Mouse (Mus musculus): Measurements from ENCODE around the gene 1700014D04Rik.
"Not testable (repeated sequence)": the region's sequence is repeated elsewhere in the genome, so short reads cannot be mapped to it uniquely, and the experiment has no call there.

The 1700014D04Rik gene

DNA sequence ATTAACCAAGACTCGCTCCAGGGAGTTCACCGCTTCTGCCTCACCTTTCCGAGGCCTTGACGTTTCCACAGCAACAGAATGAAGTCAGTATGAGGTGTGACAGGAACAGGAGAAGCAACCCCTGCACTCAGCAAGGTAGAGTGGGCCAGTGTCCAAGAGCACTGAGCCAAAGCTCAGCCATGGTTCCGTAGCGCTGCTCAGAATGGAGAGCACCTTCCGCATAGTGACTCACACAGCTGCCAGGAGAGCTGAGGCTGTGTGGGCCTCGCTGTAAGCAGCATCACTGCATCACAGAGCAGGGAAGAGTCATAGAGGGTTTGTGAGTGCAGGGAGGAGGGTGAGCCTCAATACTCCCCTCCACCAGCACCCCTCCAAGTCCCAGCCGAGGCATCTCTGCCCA, at the start of gene 1700014D04Rik:
Gene 1700014D04Rik (minus strand): TSS at position 42 of the 400 bp plus-strand sequence.
- peak; percentile 21 for DNase-seq

- DNase-seq = no peak
Observed at GRCm38 (mm10) chr13:59795807-59796465, 49.4 kb upstream of the 1700014D04Rik start.

- DNase-seq = no peak
Observed at GRCm38 (mm10) chr13:59794786-59795185, 48.2 kb upstream of the 1700014D04Rik start.

DNA sequence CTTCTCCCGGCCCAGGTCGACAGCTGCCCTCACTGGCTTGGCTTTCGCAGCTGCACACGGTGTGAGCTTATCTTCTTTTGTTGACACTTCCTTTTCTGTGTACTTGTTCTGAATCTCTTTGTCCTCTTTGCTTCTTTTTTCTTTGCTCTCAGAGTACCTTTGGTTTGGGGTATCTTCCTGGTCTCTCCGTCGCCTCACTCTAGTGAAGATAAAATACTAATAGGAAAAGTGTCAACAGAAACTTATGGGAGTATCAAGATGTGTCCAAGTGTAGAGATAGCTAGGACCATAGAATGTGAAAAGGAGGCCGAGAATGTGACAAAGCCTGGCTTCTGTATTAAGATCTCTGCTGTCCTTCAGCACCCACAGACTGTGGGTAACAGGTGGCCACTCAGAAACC, 35.6 kb upstream of the 1700014D04Rik start, which contains the start of gene Gm49354:
Gene Gm49354 (minus strand): TSS at position 101 of the 400 bp plus-strand sequence.
- DNase-seq = no peak

- not testable (repeated sequence) for DNase-seq
Observed at GRCm38 (mm10) chr13:59779744-59780264, 33.3 kb upstream of the 1700014D04Rik start.

DNA sequence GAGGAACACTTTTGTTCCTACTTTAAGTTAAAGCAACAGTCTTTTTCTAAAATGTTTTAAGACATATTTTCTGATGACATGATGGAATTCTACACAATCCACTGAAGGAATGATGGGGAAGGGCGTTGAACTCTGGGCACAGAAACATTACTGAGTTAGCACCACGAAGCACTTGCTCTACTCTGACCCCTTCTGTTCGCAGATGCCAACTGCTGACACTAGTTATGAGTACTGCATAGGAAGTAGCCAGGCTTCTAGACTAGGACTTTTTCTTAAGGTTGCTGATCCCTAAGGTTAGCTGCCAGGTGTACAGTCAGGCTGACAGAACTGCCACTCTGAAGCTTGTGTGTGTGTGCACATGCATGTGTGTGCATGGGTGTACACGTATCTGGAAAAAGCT, 32.7 kb upstream of the 1700014D04Rik start:
- peak; percentile 13 for DNase-seq

GRCm38 (mm10) chr13:59775168-59775567, 28.6 kb upstream of the 1700014D04Rik start:
- no peak for DNase-seq

GRCm38 (mm10) chr13:59771257-59771656, 24.7 kb upstream of the 1700014D04Rik start:
- peak; percentile 70 for DNase-seq

DNA sequence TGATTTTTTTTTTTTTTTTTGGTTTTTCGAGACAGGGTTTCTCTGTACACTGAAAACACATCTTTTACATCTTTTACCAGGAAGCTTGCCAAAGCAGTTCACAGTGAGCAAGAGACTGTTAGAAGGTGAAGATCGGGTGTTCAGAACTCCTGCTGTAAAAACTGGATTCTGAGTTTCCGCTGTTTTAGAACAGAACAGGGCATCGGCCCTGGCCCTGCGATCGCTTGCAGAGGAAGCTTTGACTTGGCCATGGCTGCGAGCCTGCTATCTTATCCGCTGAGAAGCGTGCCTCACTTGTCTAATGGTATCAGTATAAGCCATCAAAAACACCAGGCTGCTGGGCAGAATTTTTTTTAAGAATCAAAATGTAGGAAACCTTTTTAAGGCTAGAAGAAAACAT, 24.3 kb upstream of the 1700014D04Rik start:
- DNase-seq = no peak

DNA sequence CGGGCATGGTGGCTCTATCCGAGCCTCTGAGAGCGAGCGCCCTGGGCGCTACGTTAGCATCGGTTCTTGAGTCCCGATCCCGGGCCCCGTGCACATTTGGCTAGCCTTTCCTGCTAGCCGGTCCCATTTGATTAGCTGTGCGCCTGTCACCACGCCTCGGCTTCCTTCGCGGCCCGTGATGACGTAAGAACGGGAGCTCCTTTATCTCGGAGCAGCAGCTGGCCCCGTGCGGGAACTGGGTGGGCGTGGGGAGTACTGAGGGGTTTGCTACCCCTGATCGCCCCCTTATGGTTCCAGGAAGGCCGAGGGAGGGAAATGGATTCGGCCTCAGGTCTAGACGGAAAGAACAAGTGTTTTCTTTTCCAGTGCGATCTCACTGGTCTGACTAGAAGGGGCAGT, 23.6 kb upstream of the 1700014D04Rik start:
- DNase-seq = peak; percentile 84

DNA sequence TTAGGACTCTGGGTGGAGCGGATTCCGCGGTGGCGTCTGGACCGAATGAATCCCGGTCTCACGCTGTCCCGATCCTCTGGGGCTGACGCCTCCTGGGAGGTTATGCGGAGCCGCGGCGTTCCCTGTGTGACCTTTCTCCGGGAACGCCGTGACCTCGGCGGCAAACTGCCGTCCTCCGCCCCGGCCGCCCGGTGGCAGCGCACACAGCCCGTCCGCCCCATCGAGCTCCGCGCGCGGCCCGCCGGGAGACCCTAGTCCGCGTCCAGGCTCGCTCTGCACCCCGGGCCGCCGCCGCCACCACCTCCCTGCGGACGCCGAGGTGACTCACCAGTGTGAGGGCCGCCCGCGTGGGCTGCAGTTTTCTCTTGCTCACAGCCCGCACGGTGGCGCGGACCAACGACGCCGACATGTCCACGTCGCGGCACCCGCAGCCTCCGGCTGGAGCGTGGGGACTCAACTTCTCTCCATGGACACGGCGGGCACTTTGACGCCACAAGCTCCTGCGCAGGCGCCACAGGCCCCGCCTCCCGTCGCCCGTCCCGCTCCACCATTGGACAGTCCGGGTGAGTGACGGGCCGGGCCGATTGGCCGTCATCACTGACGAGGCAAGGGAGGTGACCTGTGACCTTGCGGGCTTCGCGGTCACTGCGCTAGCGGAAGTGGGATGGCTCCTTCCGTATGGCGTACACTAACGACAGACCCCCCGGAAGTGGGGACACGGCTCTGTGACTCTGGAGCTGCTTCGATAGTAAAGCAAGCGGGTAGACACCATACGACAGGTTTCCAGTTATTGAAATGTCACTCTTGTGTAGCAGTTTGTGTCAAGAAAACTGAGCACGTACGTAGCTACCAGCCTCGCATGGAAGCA, 23.0 kb upstream of the 1700014D04Rik start, which contains the start of gene Isca1:
Gene Isca1 (minus strand): TSS at position 515 of the 868 bp plus-strand sequence.
- peak; percentile 99 for DNase-seq

DNA sequence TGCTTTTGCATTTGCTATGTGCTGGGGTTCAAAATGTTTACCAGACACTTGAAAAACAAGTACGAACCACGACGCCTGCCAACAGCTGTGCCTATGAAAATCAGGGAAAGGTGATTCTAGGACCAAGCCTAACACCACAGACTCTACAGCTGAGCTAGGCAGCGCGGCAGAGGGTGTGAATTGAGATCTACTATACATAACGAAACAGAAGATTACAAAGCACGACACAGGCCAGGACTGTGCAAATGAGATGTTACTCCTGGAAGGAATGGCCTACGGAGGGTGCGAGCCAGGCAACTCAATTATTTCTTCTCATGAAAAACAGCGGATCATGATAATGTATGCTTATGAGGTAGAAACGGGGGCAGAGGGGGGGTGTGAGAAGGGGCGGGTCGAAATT, 22.0 kb upstream of the 1700014D04Rik start:
- DNase-seq = peak; percentile 22

DNA sequence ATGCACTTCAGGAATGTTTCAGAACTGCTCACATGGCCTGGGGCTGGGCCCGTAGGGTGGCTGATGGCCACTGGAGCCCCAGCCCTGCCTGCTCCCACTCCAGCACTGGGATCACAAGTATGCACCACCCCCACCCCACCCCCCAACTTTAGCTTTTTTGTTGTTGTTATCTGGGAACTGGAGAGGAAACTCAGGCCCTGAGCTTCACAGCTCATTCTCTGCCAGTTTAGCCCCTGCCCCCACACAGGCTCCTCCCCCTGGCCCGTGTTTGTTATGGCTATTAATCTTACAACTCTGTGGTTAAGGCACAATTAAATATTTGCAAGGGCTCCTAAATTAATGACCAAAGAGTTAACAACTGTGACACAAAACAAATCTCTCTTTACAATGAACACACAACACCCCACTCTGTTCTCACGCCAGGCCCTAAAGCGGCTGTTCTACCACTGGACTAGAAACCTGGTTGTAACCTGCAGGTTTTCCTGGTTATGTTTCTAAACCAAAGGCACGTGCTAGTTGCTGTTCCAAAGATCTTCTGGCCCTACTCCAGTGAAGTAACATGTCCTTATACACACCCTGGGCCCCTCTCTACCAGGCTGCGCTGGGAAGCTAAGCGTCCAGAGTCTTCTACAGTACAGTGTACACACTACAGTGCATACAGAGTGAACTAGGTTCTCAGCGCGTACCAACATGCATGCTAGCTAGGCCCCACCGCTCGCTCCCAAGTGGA, 20.4 kb upstream of the 1700014D04Rik start:
- DNase-seq = peak; percentile 62

GRCm38 (mm10) chr13:59762791-59763190, 16.2 kb upstream of the 1700014D04Rik start:
- no peak for DNase-seq

- no peak for DNase-seq
Observed at GRCm38 (mm10) chr13:59756906-59757305, 10.4 kb upstream of the 1700014D04Rik start.

GRCm38 (mm10) chr13:59750310-59750709, 3.8 kb upstream of the 1700014D04Rik start:
- no peak for DNase-seq

DNA sequence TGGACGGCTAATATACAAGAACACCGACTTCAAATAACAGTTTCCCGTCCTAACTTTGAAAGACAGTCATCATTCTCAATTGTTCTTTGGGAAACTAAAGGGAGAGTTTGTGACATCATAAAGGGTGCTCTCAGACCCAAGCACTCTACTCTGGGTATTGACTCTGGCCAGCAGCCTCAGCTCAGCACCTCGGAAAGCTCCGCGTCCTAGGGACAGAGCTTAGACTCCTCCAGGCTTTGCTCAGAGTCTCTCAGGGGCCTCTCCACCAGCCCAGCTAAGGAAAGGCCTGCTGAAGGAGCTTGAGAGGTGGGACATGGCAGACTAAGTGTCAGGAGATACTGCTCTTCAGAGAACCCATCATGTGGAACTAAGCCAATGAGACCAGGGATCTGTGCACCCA, 388 bp downstream of the 1700014D04Rik start:
- DNase-seq = no peak

DNA sequence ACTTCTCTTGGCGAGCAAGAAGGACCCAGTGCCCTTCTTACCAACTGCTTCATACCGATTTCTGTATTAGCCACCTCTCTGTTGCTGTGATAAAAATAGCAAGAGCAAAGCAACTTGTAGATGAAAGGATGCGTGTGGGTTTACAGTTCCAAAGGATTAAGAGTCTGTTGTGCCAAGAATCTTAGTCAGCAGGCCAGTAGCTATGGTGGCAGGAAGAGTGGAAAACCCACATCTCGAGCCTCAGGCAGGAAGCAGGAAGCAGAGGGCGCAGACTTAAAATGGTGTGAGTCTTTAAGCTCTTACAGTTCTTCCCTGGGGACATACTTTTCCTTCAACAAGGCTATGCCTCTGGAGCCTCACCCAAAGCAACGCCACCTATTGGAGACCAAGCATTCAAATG, 1.1 kb downstream of the 1700014D04Rik start:
- no peak for DNase-seq

DNA sequence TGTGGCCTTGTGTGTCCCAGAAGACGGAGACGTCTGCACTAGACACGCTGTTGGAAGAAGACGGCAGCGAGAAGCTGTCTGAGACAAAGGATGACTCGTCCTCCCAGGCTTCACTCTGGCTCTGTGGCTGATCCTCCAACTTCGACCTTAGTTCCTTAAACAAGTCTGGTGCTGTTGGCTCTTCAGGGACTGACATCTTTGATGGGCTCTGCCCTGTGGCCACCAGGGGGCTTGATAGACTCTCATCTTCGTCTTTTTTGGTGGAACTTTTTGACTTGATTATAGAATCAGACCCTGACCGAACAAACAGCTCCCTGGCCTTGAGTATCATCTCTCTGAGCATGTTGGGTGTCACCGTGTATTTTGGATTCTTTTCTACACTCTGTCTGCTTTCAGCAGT, 4.9 kb downstream of the 1700014D04Rik start:
- no peak for DNase-seq

DNA sequence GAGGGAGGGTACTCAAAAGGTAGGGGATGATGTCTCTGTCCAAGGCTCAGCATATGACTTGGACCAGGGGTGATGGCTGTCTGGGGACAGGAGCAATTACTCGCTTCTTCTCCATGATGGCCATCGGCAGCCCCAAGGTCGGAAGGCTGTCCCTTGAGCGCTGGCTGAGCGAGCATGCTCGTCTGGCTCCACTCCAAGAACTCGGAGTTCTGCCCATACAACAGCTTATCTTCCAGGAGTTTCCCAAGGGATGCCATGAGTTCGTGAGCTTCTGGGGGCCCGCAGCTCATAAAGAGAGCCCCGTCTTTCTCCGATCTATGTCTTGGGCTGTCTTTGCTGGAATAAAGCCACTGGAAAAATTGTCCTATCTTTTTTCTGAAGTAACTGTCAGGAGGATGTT, 5.5 kb downstream of the 1700014D04Rik start:
- DNase-seq = no peak

GRCm38 (mm10) chr13:59739397-59739796, 7.2 kb downstream of the 1700014D04Rik start:
- DNase-seq = no peak

DNA sequence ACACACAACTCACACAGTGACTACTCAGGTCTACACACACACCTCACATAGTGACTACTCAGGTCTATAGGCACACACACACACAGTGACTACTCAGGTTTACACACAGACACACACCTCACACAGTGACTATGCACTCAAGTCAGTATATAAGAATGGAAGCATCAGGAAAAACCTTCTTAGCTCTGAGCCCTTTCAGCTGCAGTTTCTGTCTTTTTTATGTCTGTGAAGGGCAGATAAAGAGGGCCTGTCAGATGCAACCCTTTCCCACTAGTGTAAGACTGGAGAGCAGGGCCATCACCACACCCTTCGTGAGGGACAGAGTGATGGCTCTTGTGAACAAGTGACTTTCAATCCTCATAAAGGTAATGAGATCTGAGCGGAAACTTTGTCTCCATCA, 8.1 kb downstream of the 1700014D04Rik start:
- no peak for DNase-seq

- no peak for DNase-seq
Observed at GRCm38 (mm10) chr13:59735190-59735589, 11.4 kb downstream of the 1700014D04Rik start.

Measured in kidney, adult 18-20 months (tissue).